Mouse (Mus musculus): ENCODE results near the gene Shd. TPM values are rescaled to one million over a fixed set of nuclear protein-coding genes. Genes with fewer than 3 reads are reported as not detected.

Gene Shd
- total RNA-seq, 4 experiments from 2014 or later, result 0.31 TPM; not detected in 2

DNA sequence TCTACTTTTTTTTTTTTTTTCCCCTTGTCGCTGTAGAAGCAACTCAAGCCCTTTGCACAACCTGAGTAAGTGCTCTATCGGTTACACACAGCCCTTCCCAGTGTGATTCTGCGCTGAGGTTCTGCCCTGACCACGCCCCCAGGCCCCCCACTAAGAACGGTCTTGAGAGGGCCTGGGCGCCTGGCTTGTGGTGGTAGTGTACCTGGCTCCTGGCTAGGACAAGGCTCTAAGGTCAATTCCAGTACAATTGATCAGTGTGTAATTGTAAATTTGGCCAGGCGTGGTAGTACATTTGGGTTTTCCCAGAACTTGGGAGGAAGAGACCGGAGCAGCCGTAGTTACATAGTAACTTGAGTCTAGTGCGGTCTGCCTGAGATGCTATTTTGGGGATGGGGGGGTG is 36.7 kb downstream of the Shd start:
- no peak for DNase-seq (ENCODE audit: low spot score in 2 of 2)

GRCm38 (mm10) chr17:56007444-56008355 is 37.4 kb downstream of the Shd start:
- DNase-seq (ENCODE audit: low spot score in 2 of 2), result no peak

GRCm38 (mm10) chr17:56008356-56009087 is 38.3 kb downstream of the Shd start:
- DNase-seq (ENCODE audit: low spot score in 2 of 2), result peak; percentile 83 to 87

- DNase-seq (ENCODE audit: low spot score in 2 of 2), result peak; percentile 84
These were observed 39.1 kb downstream of the Shd start for GRCm38 (mm10) chr17:56009088-56009961.

DNA sequence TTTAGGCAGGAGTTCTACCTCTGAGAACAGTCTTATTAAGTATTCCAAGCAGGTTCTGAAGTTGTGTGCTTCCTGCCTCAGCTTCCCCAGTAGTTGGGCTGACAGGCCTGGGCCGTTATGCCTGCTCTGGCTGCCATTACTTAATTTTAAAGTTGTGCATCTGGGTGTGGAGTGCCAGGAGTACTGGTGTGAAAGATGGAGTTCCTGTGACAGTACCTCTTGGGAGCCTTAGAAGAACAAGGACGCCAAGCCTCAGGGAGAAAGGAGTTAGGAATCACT is 39.6 kb downstream of the Shd start:
- no peak for DNase-seq (ENCODE audit: low spot score in 2 of 2)

DNA sequence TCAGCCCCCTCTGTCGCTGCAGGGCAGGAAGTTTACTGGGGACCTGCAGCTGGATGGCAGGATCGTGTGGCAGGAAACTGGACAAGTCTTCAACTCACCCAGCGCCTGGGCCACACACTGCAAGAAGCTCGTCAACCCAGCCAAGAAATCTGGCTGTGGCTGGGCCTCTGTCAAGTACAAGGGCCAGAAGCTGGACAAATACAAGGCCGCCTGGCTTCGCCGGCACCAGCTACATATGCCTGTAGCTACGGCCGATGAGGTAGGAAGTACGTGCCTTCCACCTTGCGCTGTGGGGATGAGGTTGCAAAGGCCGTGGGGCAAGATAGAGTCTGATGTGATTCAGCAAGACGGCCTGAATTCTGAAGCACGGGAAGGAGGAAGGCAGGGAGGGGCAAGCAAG is 40.0 kb downstream of the Shd start:
- no peak for DNase-seq (ENCODE audit: low spot score in 2 of 2)

- DNase-seq (ENCODE audit: low spot score in 2 of 2), result peak in 1 of 2 experiments; percentile 57
These were observed 40.4 kb downstream of the Shd start for GRCm38 (mm10) chr17:56010681-56011080.

- DNase-seq (ENCODE audit: low spot score in 2 of 2), result no peak
These were observed 41.2 kb downstream of the Shd start for GRCm38 (mm10) chr17:56011441-56011840.

DNA sequence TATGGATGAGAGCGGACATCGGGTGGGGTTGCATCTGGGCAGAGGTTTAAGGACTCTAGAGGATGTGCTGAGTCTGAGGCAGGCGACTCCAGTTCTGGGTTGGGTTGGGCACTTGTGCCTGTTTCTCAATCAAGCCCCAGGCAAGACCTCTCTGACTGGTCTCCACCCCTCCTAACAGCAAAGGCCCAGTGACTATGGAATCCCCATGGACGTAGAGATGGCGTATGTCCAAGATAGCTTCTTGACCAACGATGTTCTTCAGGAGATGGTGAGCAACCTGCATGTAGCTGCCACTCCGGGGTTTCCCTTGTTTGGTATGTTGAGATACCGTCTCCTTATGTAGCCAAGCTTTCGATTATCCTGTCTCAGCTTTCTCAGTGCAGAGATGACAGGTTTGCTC is 45.0 kb downstream of the Shd start:
- DNase-seq (ENCODE audit: low spot score in 2 of 2), result no peak

DNA sequence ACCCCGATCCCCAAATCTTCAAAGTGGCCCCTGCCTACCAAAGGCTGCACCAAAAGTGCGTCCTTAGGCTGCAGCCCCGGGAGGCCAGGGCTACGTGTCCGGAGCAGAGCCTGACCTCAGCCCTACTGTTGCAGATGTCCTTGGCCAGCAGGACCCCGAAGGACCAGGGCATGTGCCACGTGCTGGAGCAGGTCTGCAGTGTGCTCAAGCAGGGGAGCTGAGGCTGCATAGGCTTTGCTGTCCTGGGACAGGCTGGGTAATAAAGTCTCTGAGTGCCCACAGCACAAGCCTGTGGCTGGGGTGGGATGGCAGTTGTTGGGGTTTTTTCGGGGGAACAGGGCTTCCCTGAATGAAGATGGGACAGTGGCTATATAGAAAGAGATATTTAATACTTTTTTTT is 46.1 kb downstream of the Shd start:
- no peak for DNase-seq (ENCODE audit: low spot score in 2 of 2)

DNA sequence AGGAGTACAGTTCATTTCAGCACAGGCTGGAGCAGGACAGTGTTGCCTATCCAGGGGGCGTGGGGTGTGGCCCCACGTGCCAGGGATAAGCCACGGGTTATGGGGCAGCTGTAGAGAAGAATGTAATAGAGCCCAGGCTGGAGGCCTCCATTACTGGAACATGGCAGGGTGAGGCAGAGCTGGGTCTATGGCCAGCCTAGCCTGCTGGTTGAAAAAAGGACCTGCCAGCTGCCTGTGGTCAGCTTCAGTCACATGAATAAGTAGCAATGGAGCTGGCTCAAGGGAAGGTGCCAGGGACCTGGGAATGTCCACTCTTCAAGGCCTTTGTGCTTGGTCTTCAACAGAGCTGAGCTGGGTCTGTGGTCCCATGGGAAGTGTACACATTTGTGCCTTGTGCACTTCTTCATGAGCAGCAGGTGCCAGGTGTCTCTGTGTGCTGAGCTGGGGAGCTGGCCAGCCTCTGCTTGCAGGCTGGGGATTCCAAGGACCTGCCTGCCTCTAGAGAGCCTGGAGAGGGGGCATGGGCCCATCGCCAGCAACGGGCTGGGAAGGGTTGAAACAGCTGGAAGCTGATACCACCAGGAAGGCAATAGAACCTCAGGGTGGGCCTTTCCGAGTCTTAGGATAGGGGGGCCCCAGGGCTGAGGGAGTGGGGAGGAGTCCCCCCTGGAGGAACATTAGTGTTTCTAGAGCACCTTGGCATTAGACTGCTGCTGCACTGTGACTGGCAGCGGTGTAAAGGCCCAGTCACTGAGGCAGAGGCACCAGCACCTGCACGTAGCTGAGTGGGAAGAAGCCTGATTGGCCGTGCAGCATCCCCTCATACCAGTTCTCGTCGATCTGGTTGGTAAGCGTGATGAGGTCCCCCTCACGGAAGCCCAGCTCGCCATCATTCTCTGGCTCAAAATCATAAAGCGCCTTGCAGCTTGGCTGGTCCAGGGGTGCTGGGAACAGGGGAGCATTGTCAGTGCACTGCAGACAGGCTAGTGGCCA is 46.8 kb downstream of the Shd start:
- no peak for DNase-seq (ENCODE audit: low spot score in 2 of 2)

GRCm38 (mm10) chr17:56017848-56018247 is 47.6 kb downstream of the Shd start:
- no peak for DNase-seq (ENCODE audit: low spot score in 2 of 2)

- peak in 1 of 2 experiments; percentile 5 for DNase-seq (ENCODE audit: low spot score in 2 of 2)
These were observed 48.3 kb downstream of the Shd start for GRCm38 (mm10) chr17:56018347-56019131.

DNA sequence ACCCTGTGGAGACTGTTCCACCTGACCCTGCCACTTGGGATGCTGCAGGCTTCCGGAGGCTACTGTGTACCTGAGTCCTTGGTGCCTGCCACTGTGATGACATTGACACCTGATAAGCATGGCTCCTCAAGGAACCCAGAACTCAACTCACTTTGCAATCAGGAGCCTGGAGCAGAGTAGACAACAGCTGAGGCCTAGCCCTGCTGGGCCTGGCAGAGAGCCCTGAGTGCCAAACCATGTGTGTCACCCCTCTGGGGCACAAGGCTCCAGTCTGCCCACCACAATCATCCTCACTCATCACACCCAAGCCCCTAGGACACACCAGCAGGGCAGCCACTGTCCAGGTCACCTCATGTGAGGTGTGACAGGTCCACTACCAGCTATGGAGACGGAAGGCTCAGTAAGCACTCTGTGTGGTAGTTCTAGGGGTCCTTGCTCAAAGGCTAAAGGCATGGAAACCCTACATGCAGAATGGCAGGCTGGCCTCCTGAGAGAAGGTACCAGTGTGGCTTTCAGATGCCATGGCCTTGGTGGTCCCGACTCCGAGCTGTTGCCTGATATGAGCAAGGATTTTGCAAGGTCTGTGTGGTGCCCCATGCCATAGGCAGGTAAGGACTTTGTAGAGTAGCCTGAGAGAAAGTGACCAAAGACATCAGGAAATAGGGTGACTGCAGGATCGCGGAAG is 50.3 kb downstream of the Shd start:
- DNase-seq (ENCODE audit: low spot score in 2 of 2), result no peak

DNA sequence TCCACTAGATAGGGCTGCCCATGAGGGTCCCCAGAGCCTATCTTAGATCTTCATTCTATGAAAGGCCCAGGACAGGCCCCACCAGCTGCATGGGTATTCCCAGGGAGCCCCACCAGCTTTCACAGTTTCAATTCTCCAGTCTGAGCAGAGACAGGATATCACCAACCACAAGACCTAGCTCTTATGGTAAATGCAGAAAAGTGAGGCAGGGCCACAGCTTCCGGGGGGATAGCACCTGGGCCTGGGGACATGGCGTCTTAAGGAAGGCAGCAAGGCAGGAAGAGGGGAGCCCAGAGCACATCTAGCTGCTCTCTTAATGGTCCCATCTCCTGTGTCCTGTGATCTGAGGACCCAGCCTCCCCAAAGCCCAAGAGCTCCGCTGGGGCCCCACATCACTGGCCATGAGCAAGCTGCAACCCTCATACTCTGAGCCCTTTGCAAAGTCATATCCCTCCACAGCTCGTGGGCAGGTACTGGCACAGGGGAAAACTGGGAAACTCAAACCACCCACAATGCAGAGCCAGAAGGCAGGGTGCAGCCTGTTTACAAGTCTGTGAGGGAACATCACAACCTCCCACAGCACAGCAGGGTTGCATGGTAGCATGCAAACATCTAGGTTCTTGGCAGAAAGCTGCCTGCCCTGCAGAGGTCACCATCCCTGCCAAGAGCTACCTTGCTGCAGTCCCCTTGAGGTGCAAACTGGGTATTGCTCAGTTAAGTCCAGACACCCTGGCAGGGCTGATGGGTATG is 51.1 kb downstream of the Shd start:
- DNase-seq (ENCODE audit: low spot score in 2 of 2), result no peak

GRCm38 (mm10) chr17:56022131-56022988 is 52.1 kb downstream of the Shd start:
- peak in 1 of 2 experiments; percentile 7 for DNase-seq (ENCODE audit: low spot score in 2 of 2)

- DNase-seq (ENCODE audit: low spot score in 2 of 2), result no peak
These were observed 52.7 kb downstream of the Shd start for GRCm38 (mm10) chr17:56022989-56023290.

DNA sequence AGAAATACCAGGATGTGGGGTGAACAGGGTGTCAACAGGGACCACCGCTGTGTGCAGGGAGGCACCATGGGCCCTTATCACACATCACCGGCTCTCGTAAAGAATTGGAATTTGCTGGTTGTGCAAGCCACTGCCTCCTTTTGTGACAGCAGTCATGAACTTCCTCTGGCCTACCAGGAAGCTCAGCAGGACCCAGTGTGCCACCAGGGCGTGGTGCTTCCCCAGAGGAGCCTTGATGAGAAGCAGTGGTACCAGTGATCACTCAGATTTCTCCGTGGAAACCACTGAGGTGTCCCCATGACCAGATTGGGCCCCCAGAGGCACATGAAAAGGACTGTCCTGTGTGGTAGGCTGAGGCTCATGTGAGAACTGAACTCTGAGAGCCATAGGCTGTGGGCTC is 53.1 kb downstream of the Shd start:
- DNase-seq (ENCODE audit: low spot score in 2 of 2), result peak in 1 of 2 experiments; percentile 5
